Mouse (Mus musculus): Measurements from ENCODE around the gene 2210408I21Rik. TPM values are rescaled to one million over a fixed set of nuclear protein-coding genes. Genes with fewer than 3 reads are reported as not detected.

Gene 2210408I21Rik
- polyA plus RNA-seq (2012; rRNA removed), result 4.7 and 5.7 TPM in 2 replicates

GRCm38 (mm10) chr13:77134931-77135620 is at the start of gene 2210408I21Rik, which contains the start of gene Slf1:
TSS of gene 2210408I21Rik (plus strand) at chr13:77135540.
TSS of gene Slf1 (minus strand) at chr13:77135473.

Other genes with a start within 250 kb of the 2210408I21Rik start
- gene Slf1, start 67 bp upstream of the 2210408I21Rik start, polyA plus RNA-seq (2012; rRNA removed), result 48.0 and 49.0 TPM in 2 replicates